Mouse (Mus musculus): ENCODE results near the gene Cysltr1. TPM values are rescaled to one million over a fixed set of nuclear protein-coding genes. Genes with fewer than 3 reads are reported as not detected.

Gene Cysltr1
- under 1 TPM; 0.56 to 0.73 TPM for total RNA-seq (2021)
- long read RNA-seq, experiment 1: 0 reads
- long read RNA-seq, experiment 2: 0 reads

DNA sequence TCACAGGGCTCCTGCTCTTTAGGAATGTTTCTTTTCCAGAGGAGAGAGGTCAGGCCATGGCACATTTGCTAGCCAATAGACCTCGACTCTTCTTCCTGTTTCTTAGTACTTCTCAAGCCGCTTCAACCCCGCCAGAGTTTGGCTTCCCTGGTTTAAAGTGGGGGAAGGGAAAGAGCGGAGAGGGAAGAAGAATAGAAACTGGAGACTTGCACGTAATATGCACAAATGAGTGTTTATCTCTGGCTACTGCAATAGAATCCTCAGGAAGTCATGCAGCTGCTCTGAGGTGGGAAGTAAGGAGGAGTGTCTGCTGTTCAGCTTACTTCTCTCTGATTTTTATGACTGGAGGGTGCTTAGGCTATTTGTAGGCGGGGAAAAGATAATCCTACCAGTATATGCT is at the start of gene Cysltr1:
Gene Cysltr1, minus strand, starts transcription at position 294 of the 400 bp plus-strand sequence.
- DNase-seq (ENCODE audit: low spot score in 2 of 2): no peak

DNA sequence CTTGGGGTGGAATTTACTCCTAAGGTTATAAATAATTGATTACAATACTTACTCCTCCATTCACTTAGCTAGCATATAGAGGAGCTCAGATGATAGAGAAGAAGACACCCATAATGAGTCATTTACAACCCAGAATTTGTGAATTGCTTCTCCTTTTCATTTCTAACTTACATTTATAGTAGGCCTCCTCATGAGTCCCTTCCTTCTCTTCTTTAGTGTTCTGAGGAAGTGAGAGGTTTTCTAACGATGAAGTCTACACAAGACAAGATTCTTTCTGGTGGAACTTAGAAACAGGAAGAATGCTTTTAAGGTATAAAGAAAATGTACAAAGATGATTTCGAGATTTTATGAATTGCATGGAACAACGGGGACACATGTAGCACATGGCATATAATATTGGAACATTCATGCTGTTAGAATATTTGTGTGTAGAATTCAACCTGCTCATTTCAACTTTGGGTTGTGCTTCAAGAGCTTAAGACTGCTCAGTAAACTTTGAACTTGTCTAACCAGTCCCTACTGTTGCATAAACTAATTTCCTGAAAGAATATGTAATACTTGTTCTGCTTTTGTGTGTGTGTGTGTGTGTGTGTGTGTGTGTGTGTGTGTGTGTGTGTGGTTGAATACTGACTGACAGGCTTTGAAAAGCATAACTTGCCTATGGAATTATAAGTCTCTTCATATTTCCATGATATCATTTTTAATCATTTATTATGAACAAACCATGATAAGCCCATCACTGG is 31.5 kb upstream of the Cysltr1 start:
- no peak for DNase-seq (ENCODE audit: low spot score in 2 of 2)

- DNase-seq (ENCODE audit: low spot score in 2 of 2): no peak
Measured at GRCm38 (mm10) chrX:106633543-106633942, 30.1 kb upstream of the Cysltr1 start.

- no peak for DNase-seq (ENCODE audit: low spot score in 2 of 2)
Measured at GRCm38 (mm10) chrX:106628514-106628913, 25.0 kb upstream of the Cysltr1 start.

DNA sequence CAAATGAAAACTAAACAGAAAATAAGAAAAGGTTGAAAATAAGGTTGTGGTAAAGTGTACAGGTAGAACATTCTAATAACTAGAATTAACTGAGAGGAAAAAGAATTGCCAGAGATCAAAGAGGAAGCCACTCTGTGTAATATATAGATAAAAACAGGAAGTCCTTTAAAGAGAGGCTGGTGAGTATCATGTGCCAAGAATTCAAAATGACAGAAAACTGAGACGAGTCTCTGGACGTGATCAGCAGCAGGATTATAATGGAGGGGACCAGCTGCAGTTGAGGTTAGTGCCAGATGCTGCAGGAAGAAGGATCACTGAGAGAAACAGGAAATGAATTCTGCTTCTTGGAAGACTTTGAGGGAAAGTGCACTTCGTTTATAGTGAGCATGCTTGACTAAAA is 20.2 kb upstream of the Cysltr1 start:
- no peak for DNase-seq (ENCODE audit: low spot score in 2 of 2)

DNA sequence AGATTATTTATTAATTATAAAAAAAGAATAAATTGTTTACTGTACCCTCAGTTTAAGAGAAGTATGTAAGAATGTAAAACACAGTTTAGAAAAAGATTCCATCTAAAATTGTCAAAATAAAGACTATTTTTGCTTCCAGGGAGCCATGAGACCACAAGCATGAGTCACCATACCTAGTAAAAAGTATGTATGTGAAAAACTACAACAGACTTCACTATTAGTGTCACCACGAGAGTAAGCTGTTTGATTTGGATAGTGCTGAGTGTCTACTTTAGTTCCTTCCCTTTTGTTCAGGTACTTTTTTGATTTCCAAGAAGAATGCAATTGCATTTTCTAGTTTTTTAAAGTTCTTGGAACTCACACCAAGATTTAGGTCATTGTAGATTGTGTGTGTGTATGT is 19.0 kb upstream of the Cysltr1 start:
- DNase-seq (ENCODE audit: low spot score in 2 of 2): no peak

DNA sequence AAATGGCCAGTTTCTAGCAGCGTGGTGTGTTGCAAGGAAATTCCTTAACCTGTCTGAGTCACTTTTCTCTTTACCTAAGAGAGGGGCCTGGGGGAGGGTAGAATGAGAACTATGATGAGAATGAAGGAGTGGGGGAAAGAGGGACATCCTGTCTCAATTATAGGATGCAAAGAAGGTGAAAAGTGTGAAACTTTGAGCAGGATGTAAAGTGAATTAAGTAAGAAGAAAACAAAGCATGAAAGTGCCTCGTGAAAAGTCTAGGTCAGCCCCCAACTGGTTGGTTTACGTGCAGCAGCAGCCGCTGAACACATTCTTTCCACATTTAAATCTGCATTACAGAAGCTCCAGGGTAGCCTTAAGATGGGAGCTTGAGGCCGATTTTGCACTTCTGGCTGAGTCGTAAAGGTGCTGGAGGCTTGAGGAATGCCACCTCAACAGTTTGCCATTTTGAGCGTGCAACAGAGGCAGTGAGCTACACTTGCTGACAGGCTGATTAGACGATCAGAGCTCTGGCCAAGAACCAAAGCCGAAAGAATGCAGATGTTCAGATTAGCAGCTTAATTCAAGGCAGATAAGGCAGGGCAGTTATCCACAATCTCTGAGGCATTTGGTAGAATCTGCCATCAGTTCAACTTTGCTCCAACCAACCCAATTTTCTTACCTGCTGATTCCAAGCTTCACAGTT is 763 bp downstream of the Cysltr1 start:
- DNase-seq (ENCODE audit: low spot score in 2 of 2): no peak

DNA sequence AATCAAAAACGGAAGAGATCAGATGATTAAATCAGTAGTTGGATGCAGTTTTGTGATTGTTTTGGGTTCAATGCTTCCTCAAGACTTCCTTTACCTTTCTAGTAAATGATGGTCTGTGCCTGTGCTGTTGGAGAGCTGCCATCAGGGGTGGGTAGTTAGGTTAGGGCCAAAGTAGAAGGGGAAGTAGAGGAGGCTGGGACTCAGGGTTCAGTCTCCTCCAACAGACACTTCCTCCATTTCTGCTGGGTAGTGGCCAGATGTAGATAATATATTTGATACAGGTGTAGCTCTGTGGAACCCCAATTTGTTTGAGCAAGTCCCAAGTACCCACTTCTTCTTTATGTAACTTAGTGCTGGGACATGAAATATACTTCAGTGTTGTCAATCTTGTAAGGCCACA is 7.6 kb downstream of the Cysltr1 start:
- no peak for DNase-seq (ENCODE audit: low spot score in 2 of 2)

DNA sequence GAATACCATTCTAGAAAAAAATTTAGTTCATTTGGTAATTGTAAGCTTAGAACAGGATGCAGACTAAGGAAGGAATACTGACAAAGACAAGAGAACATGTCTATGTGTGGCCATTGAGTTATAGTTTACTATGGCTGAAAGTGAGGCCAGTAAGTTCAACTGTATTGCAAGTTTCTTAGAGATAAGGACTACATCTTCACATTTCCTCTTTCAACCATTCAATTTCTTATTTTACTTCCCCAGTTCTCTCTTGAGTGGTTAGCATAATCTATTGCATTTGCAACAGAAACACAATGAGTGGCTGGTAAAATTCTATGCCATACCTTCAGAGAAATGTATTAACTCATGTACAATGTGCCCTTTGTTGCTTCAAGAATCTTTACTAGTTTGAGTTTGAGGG is 9.6 kb downstream of the Cysltr1 start:
- no peak for DNase-seq (ENCODE audit: low spot score in 2 of 2)

GRCm38 (mm10) chrX:106582886-106583285 is 20.6 kb downstream of the Cysltr1 start, which contains the start of gene Gm5127:
Gene Gm5127, plus strand, starts transcription at chrX:106583186.
- DNase-seq (ENCODE audit: low spot score in 2 of 2): no peak

- no peak for DNase-seq (ENCODE audit: low spot score in 2 of 2)
Measured at GRCm38 (mm10) chrX:106582197-106582596, 21.3 kb downstream of the Cysltr1 start.

DNA sequence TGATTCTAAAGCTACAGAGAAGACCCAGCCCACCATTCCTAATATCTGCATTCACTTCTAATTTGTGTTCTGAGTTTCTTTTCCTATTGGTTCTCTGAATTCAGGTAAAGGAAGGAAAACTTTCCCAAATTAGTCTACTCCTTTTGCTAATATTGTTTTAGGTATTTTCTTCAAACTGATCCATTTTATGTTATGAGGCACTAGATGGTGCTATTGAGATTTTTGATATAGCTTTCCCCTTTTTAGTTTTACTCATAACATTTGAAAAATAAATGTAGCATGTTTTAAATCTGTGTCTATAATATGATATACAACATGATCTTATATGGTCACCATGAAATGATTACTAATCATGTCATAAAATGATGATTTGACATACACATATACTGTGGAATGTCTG is 23.1 kb downstream of the Cysltr1 start:
- DNase-seq (ENCODE audit: low spot score in 2 of 2): no peak

DNA sequence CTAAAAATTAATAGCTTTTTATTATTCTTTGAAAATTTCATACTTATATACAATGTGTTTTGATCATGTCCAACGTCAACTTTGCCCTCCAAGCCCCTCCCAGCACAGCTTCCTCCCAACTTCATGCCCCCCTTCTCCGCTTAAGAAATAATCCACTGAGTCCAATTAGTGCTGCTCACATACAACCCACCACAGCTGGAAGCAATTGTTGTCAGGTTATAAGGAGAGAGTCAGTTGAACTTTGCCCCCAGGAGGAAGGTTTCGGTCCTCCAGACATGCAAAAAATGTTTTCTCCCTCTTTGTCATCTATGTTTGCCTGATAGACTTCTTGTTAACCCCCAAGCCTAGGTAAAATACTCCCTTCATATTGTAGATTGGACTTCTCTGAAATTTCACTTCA is 24.5 kb downstream of the Cysltr1 start:
- no peak for DNase-seq (ENCODE audit: low spot score in 2 of 2)

DNA sequence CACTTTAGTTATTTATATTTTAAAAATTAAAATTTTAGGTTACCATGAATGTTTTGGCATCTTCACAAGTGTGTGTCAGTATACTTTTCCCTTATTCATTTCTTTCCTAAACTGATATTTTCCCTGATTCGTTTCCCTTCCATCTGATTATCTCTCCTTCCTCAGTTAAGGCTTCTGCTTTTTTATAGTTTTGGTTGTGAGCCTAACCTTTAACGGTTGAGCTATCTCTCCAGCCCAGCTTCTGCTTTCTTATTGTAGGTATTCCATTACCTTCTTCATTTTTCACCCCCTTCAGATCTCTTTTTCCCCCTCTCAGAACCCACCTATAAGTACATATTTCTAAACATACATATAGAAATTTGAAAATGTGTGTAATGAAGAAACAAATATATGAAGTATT is 48.0 kb downstream of the Cysltr1 start:
- DNase-seq (ENCODE audit: low spot score in 2 of 2): no peak

DNA sequence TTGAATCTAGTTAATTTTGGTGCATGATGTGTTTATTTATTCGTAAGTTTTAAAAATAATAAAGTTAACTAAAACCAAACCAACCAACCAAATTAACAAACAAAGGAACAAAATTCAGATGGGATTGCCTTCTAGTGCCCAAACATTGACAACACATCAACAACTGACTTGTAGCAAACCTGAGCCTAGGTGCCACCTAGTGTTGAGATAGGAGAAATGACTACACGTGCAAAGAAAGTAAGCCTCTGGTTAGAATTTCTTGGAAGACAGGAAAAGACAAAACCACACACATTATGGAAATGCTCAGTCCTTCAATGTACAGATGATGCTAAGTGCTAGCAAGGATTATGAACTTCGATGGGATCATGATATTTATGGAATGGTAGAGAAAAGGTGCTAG is 67.1 kb downstream of the Cysltr1 start:
- no peak for DNase-seq (ENCODE audit: low spot score in 2 of 2)

Other genes starting within 250 kb of the Cysltr1 start
- gene Fndc3c1, start 118.3 kb downstream of the Cysltr1 start, total RNA-seq (2021): 1 to 10 TPM; 2.2 to 2.5 TPM
- gene Gm5127, start 20.5 kb downstream of the Cysltr1 start, total RNA-seq (2021): not detected
- 1 to 10 TPM; 4.6 to 5.8 TPM for gene Rtl3, start 237.0 kb upstream of the Cysltr1 start, total RNA-seq (2021)

Measured in adrenal gland, postnatal 4 days (tissue).